Mouse (Mus musculus) layer of hippocampus, adult 8-10 months (tissue): ENCODE results near the gene Acp7. TPM values are rescaled to one million over a fixed set of nuclear protein-coding genes. Genes with fewer than 3 reads are reported as not detected.
A peak's percentile ranks its signal among the peaks of the same experiment; 100 is the strongest.

Source experiments
- DNase-seq, 2 experiments: peaks; one replicate each; pipeline ENCODE4 v3.0.0; 2022; ENCODE audit warnings: low spot score in 2 of 2
- microRNA-seq, 2 experiments: library from miRNA; unstranded; fragments of <30 nt; microRNA quantifications; one replicate each; pipeline ENCODE4 v1.2.0; 2022
- total RNA-seq, 4 experiments: library from RNA; stranded (reverse); gene quantifications; 2 replicates each; pipeline ENCODE4 v1.2.4; 2022

The Acp7 gene
- total RNA-seq, 4 experiments from 2014 or later = 2.2 to 3.8 (median 2.4) TPM

GRCm38 (mm10) chr7:28577826-28578542 lies 53.1 kb downstream of the Acp7 start:
- no peak for DNase-seq

GRCm38 (mm10) chr7:28576271-28576914 lies 54.7 kb downstream of the Acp7 start:
- DNase-seq = peak; percentile 60 to 61

- DNase-seq = peak; percentile 73 to 76
Observed at GRCm38 (mm10) chr7:28575597-28575996, 55.5 kb downstream of the Acp7 start.

GRCm38 (mm10) chr7:28573236-28573635 lies 57.9 kb downstream of the Acp7 start:
- DNase-seq = no peak

GRCm38 (mm10) chr7:28572689-28573088 lies 58.4 kb downstream of the Acp7 start:
- no peak for DNase-seq

DNA sequence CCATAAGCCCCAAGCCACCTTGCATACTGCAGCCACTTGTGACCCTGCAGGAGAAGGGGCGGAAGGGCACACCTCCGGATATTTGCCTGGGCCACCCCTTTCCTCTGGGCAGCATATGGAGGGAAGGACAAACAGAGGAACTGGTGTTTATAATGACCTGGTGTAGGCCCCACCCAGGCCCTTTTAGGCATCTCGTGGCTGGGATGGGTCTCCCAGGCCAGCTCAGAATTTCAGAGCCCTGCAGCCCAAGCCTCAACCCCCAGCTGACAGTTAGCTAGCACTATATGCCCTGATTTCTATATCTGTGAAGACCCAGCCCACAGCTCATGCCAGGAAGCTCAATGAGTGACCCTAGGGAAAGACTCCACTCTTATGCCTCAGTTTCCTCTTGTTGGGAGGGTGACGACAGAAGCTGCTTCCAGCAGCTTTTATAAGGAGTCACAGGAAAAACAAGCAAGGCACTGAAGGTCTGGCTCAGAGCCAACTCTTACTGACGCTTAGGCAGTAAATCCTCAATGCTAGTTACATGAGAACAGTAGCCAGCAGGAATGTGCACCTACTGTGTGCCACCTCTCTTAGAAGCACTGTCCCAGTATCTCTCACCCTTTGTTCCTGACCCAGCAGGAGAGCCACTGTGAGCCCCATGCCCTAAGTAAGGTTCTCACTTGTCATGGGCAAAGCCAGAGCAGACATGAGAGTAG lies 60.0 kb downstream of the Acp7 start:
- DNase-seq = no peak

DNA sequence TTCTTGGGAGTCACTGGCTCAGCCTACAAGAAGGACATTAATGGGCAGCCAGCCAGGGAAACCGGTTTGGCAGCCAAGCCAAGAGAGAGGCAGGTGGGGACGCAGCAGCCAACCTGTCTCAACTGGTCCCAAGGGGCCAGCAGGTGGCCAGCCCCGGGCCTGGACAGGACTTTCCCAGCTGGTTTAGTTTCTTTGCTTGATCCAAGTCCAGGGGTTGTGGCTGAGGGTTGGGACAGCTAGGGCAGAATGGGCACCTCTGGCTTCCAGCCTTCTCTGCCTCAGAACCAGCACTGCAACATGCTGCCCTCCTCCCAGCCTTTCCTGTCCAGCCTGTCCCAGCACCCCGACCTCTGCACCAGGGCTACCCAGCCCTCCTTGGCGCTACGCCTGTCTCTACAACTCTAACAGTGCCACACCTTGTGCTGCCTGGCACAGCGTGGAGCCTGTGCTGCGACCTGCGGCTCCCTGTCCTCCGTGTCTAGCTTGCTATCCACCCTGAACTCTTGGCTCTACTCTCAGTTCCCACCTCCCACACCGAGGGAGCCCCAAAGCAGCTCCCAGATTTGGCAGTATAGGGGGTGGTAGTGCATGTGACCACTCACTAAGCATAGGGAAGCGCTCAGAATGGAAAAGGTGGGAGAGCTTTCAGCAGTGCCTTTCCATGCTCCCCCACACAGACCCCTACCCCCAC lies 60.7 kb downstream of the Acp7 start:
- no peak for DNase-seq

DNA sequence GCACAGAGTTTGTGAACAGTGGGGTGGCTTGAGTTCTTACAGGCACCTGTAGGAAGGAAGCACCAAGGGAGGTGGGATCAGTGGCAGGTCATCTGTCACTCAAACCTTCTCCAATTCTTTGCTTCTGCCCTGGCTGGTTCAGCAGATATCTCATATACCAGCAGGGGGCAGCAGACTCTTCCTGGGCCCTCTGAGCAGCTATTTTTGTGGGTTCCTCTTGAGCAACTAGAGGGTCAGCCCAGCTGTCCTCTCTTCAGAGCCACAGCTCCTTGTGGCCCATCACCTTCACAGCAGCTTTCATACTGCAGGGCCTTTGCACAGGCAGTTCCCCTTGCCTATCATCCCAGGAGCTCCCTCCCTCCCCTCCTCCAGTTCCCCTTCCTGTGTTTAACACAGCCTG lies 62.9 kb downstream of the Acp7 start:
- DNase-seq = peak; percentile 52 to 76

DNA sequence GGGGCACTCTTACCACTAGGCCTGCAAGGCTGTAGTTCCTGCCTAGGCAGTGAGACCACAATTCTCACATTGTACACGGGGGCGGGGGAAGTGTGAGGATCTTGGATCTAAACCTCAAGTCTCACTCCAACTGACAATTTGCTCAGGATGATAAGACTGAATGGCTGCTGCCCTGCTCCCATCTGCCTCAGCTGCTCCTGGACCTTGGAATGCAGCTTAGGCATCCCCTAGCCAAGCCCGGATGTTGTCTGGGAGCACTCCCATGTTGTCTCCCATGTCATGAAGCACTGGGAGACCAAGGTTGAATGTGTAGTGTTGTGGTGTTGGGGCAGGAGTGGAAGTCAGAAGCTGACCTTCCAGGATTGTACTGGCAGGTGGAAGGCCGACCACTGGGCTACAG lies 63.6 kb downstream of the Acp7 start:
- no peak for DNase-seq

DNA sequence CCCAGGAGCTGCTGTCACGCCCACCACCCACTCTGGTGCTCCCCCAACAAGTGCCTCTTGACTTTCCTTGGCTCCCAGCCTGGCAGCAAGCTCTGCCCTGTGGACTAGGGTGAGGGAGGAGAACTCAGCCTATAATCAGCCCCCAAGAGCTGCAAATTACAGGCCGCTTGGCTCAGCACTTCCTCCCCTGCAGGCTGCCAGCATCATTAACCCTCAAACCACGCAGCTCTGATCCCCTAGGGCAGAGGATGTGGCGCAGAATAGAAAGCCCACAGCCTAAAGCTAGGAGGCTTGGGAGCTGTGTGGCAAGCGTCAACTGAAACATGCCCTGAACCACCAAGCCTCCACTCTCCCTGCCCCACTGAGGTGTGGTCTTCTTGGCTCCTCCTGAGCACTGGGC lies 65.7 kb downstream of the Acp7 start:
- DNase-seq = no peak

GRCm38 (mm10) chr7:28562951-28563350 lies 68.2 kb downstream of the Acp7 start:
- DNase-seq = no peak

DNA sequence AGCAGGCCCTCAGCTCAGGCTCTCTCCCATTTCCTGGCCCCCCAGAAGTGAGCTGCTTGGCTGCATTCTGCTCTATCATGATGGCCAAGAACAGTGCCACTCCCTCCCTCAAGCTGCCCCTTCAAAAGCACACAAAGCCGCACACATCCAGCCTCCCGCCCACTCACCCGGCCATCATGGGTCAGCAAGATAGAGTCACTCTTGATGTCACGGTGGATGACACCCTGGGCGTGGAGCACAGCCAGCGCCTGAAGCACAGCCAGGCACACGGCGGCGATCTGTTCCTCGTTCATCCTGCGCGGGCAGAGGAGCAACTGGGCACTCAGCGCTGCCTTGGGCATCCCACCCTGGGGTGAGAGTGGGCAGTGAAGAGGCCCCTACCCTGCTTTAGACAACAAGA lies 68.8 kb downstream of the Acp7 start:
- no peak for DNase-seq

DNA sequence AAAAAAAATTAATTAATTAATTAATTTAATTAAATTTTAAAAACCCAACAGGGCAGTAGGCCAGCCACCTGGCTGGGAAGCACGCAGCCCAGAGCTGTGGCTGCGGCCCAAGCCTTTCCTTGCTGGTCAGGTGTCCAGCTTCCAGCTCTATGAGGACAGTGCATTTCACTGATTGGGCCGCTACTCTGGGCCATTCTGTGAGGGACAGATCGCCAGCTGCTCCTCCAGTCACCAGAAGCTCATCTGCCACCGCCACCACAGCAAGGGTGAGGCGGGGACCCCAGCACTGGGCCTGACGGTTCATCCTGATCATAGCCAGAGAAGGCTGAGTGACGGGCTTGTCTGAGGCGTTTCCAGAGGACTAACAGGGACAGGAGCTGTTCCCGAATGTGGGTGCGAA lies 69.2 kb downstream of the Acp7 start:
- DNase-seq = no peak

GRCm38 (mm10) chr7:28560856-28561255 lies 70.3 kb downstream of the Acp7 start:
- no peak for DNase-seq

GRCm38 (mm10) chr7:28558486-28558885 lies 72.6 kb downstream of the Acp7 start:
- no peak for DNase-seq

DNA sequence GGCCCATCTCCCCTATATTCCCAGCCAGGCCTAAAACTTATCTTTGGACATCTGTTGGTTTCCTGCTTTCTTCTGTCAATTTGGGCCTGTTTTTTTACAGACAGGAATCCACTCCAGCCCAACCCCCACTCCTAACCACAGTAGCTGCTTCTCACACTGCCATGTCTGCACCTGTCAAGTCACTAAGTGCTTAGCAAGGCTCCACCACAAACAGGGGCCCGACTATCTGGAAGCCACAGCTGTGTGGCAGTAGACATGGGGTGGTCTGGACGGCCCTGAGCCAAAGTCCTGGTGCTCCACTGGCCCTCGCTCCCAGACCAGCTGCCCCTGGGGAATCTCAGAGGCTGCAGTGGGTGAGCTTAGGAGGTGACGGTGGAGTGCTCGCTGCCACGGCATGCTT lies 73.4 kb downstream of the Acp7 start:
- no peak for DNase-seq

Small RNA genes within 50 kb of the gene (microRNA-seq; reads per million reads assigned to microRNA genes)
- gene Mir7049 = 0.51 to 2.6 reads per million in 2 experiments

Other genes starting within 250 kb of the Acp7 start
- gene Med29, start 238.6 kb downstream of the Acp7 start, total RNA-seq = 10 to 100 TPM; 16.0 to 20.2 (median 17.1) TPM
- gene Paf1, start 238.4 kb downstream of the Acp7 start, total RNA-seq = 10 to 100 TPM; 72.9 to 77.5 (median 75.4) TPM
- 1 to 10 TPM; 1.6 to 5.2 (median 3.2) TPM for gene Gmfg, start 193.9 kb downstream of the Acp7 start, total RNA-seq
- gene Lrfn1, start 179.4 kb downstream of the Acp7 start, total RNA-seq = 10 to 100 TPM; 68.2 to 77.3 (median 71.5) TPM
- not detected for gene Ifnl2, start 120.9 kb downstream of the Acp7 start, total RNA-seq
- not detected for gene Ifnl3, start 108.5 kb downstream of the Acp7 start, total RNA-seq
- gene Sycn, start 90.4 kb downstream of the Acp7 start, total RNA-seq = not detected
- under 1 TPM in 1 of 4 experiments, not detected in 3; 0.36 TPM for gene Nccrp1, start 84.1 kb downstream of the Acp7 start, total RNA-seq
- 10 to 100 TPM; 62.6 to 73.9 (median 66.2) TPM for gene Samd4b, start 33.2 kb downstream of the Acp7 start, total RNA-seq
- gene Pak4, start 33.1 kb downstream of the Acp7 start, total RNA-seq = 10 to 100 TPM; 12.2 to 14.2 (median 13.1) TPM
- 10 to 100 TPM; 16.1 to 30.5 (median 22.7) TPM for gene Fbxo27, start 61.5 kb upstream of the Acp7 start, total RNA-seq
- 1 to 10 TPM in 3 of 4 experiments, under 1 TPM in 1; 0.74 to 2.0 (median 1.8) TPM for gene Fbxo17, start 85.5 kb upstream of the Acp7 start, total RNA-seq
- 10 to 100 TPM; 51.7 to 65.6 (median 53.9) TPM for gene Mrps12, start 110.5 kb upstream of the Acp7 start, total RNA-seq
- 10 to 100 TPM; 11.2 to 13.9 (median 12.0) TPM for gene Sars2, start 110.7 kb upstream of the Acp7 start, total RNA-seq
- 1 to 10 TPM in 2 of 4 experiments, under 1 TPM in 2; 0.32 to 1.4 (median 0.87) TPM for gene Ccer2, start 124.8 kb upstream of the Acp7 start, total RNA-seq
- gene Sirt2, start 135.4 kb upstream of the Acp7 start, total RNA-seq = 100 to 1,000 TPM; 129 to 157 (median 142) TPM
- gene Nfkbib, start 136.2 kb upstream of the Acp7 start, total RNA-seq = 10 to 100 TPM; 23.0 to 25.5 (median 24.7) TPM
- 1 to 10 TPM; 2.5 to 5.3 (median 3.8) TPM for gene Rinl, start 157.6 kb upstream of the Acp7 start, total RNA-seq
- 100 to 1,000 TPM; 403 to 453 (median 434) TPM for gene Hnrnpl, start 177.2 kb upstream of the Acp7 start, total RNA-seq
- gene Ech1, start 193.9 kb upstream of the Acp7 start, total RNA-seq = 10 to 100 TPM; 64.2 to 77.6 (median 67.7) TPM
- 1 to 10 TPM; 2.4 to 6.9 (median 4.9) TPM for gene Lgals4, start 202.5 kb upstream of the Acp7 start, total RNA-seq
- not detected for gene Lgals7, start 232.5 kb upstream of the Acp7 start, total RNA-seq